Mouse (Mus musculus): ENCODE results near the gene Nmrk2. TPM values are rescaled to one million over a fixed set of nuclear protein-coding genes. Genes with fewer than 3 reads are reported as not detected.

Nmrk2 gene
- polyA plus RNA-seq, 1 experiment from 2014 or later: not detected

- no peaks in the 10 kb centered on the region for H3K9me3 ChIP-seq (ENCODE audit: low read length)
- TF ChIP-seq EP300 (IDR thresholded peaks at IDR 0.05; ENCODE audit: low read depth) (no peak), CTCF (IDR thresholded peaks at IDR 0.05; ENCODE audit: low read depth) (no peak)
- WGBS (ENCODE audit: insufficient replicate concordance): 51% methylated on average over 6 of the region's 6 CpGs
- no peak overlapping the region for H3K4me2 ChIP-seq (ENCODE audit: low read depth, low read length)
- peaks cover 18% of the 10 kb centered on the region for H3K4me1 ChIP-seq (ENCODE audit: insufficient read depth)
- H3K36me3 ChIP-seq (replicated peaks; ENCODE audit: insufficient read depth, low read length): no peaks in the 10 kb centered on the region
- H3K27ac ChIP-seq (ENCODE audit: low read depth): no peak overlapping the region
- DNase-seq (no peak), ATAC-seq (no peak)
- H3K27me3 ChIP-seq (ENCODE audit: insufficient read depth, low read length): peaks cover 25% of the 10 kb centered on the region
- H3K9ac ChIP-seq (replicated peaks): no peak overlapping the region
- H3K4me3 ChIP-seq (ENCODE audit: low read depth, low read length): no peak overlapping the region
Observed at GRCm38 (mm10) chr10:81197305-81197704, 4.5 kb downstream of the Nmrk2 start.

GRCm38 (mm10) chr10:81196470-81197065 lies 5.3 kb downstream of the Nmrk2 start:
- no peak overlapping the region for H3K4me3 ChIP-seq (ENCODE audit: low read depth, low read length)
- DNase-seq (no peak), ATAC-seq (no peak)
- H3K27ac ChIP-seq (ENCODE audit: low read depth): no peak overlapping the region
- H3K9ac ChIP-seq (replicated peaks): no peak overlapping the region
- peaks cover 25% of the 10 kb centered on the region for H3K4me1 ChIP-seq (ENCODE audit: insufficient read depth)
- H3K36me3 ChIP-seq (replicated peaks; ENCODE audit: insufficient read depth, low read length): no peaks in the 10 kb centered on the region
- WGBS (ENCODE audit: insufficient replicate concordance): 64% methylated on average over 11 of the region's 11 CpGs
- H3K4me2 ChIP-seq (ENCODE audit: low read depth, low read length): no peak overlapping the region
- no peak for TF ChIP-seq CTCF (IDR thresholded peaks at IDR 0.05; ENCODE audit: low read depth)
- no peak for TF ChIP-seq EP300 (IDR thresholded peaks at IDR 0.05; ENCODE audit: low read depth)
- H3K9me3 ChIP-seq (ENCODE audit: low read length): no peaks in the 10 kb centered on the region
- H3K27me3 ChIP-seq (ENCODE audit: insufficient read depth, low read length): peaks cover 25% of the 10 kb centered on the region

GRCm38 (mm10) chr10:81195300-81195699 lies 6.6 kb downstream of the Nmrk2 start:
- H3K9me3 ChIP-seq (ENCODE audit: low read length): no peaks in the 10 kb centered on the region
- DNase-seq (no peak), ATAC-seq (no peak)
- H3K27me3 ChIP-seq (ENCODE audit: insufficient read depth, low read length): peaks cover 25% of the 10 kb centered on the region
- H3K4me3 ChIP-seq (ENCODE audit: low read depth, low read length): no peak overlapping the region
- no peak overlapping the region for H3K27ac ChIP-seq (ENCODE audit: low read depth)
- WGBS (ENCODE audit: insufficient replicate concordance): 66% methylated on average over 4 of the region's 4 CpGs
- peaks cover 2% of the 10 kb centered on the region; the same call in 1 of the 2 replicates for H3K36me3 ChIP-seq (replicated peaks; ENCODE audit: insufficient read depth, low read length)
- H3K4me2 ChIP-seq (ENCODE audit: low read depth, low read length): no peak overlapping the region
- H3K4me1 ChIP-seq (ENCODE audit: insufficient read depth): peaks cover 34% of the 10 kb centered on the region
- TF ChIP-seq EP300 (IDR thresholded peaks at IDR 0.05; ENCODE audit: low read depth): no peak
- no peak for TF ChIP-seq CTCF (IDR thresholded peaks at IDR 0.05; ENCODE audit: low read depth)
- no peak overlapping the region for H3K9ac ChIP-seq (replicated peaks)

GRCm38 (mm10) chr10:81193991-81194774 lies 7.7 kb downstream of the Nmrk2 start:
- peak overlapping the region; percentile 43 for H3K4me2 ChIP-seq (ENCODE audit: low read depth, low read length)
- no peak overlapping the region for H3K4me3 ChIP-seq (ENCODE audit: low read depth, low read length)
- 9% methylated on average over 37 of the region's 37 CpGs for WGBS (ENCODE audit: insufficient replicate concordance)
- H3K4me1 ChIP-seq (ENCODE audit: insufficient read depth): peaks cover 34% of the 10 kb centered on the region
- no peaks in the 10 kb centered on the region for H3K9me3 ChIP-seq (ENCODE audit: low read length)
- no peak overlapping the region for H3K9ac ChIP-seq (replicated peaks)
- no peak for TF ChIP-seq EP300 (IDR thresholded peaks at IDR 0.05; ENCODE audit: low read depth)
- no peak for TF ChIP-seq CTCF (IDR thresholded peaks at IDR 0.05; ENCODE audit: low read depth)
- ATAC-seq (peak; percentile 32; the same call in 1 of the 2 replicates), DNase-seq (peak; percentile 42)
- peaks cover 6% of the 10 kb centered on the region; the same call in 1 of the 2 replicates for H3K36me3 ChIP-seq (replicated peaks; ENCODE audit: insufficient read depth, low read length)
- no peak overlapping the region for H3K27ac ChIP-seq (ENCODE audit: low read depth)
- peaks cover 25% of the 10 kb centered on the region for H3K27me3 ChIP-seq (ENCODE audit: insufficient read depth, low read length)

DNA sequence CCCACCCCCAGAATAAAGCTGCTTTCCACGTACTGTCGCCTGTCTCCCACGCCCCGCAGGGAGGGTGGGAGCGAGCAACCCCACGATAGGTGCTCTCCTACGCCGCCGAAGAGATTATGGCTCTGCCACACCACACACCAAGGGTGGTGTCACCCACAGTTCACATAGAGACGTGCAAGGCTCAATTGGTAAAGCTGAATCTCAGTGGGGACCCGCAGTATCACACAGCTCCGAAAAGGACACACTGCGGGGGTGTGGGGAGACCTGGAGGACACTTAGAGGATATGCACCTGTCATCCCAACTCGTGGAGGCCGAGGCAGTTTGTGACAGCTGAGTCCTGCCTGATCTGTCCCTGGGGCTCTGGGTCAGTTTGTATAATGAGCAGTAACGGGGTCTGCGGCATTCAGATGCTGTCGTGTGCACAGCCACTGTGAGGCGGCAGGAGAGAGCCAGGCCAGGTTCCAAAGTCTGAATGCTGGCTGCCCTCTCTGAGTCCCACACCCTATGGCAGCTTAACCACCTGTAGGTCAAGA lies 8.8 kb downstream of the Nmrk2 start:
- TF ChIP-seq EP300 (IDR thresholded peaks at IDR 0.05; ENCODE audit: low read depth): no peak
- no peak for TF ChIP-seq CTCF (IDR thresholded peaks at IDR 0.05; ENCODE audit: low read depth)
- WGBS (ENCODE audit: insufficient replicate concordance): 6% methylated on average over 19 of the region's 19 CpGs

More for the DNA sequence above, 8.8 kb downstream of the Nmrk2 start:
- peak overlapping the region; percentile 89 for H3K27ac ChIP-seq (ENCODE audit: low read depth)
- DNase-seq (peak; percentile 40), ATAC-seq (peak; percentile 8)
- H3K4me3 ChIP-seq (ENCODE audit: low read depth, low read length): peak overlapping the region; percentile 64
- peaks cover 23% of the 10 kb centered on the region for H3K27me3 ChIP-seq (ENCODE audit: insufficient read depth, low read length)
- H3K9ac ChIP-seq (replicated peaks): peak overlapping the region; percentile 80
- peaks cover 8% of the 10 kb centered on the region; the same call in 1 of the 2 replicates for H3K36me3 ChIP-seq (replicated peaks; ENCODE audit: insufficient read depth, low read length)
- H3K4me1 ChIP-seq (ENCODE audit: insufficient read depth): peaks cover 34% of the 10 kb centered on the region
- H3K9me3 ChIP-seq (ENCODE audit: low read length): no peaks in the 10 kb centered on the region
- peak overlapping the region; percentile 88 for H3K4me2 ChIP-seq (ENCODE audit: low read depth, low read length)
